Mouse (Mus musculus) intestine, embryonic 16.5 days (tissue): ENCODE data around the gene Slc22a23. TPM values are rescaled to one million over a fixed set of nuclear protein-coding genes. Genes with fewer than 3 reads are reported as not detected.
A peak's percentile ranks its signal among the peaks of the same experiment; 100 is the strongest.

Experiments
- ATAC-seq: fragments of 200-750 bp; cut with Nextera tagmentation; 2 replicates; pipeline ENCODE4 v1.8.0; 2017; ENCODE audit warnings: moderate TSS enrichment, moderate library complexity
- H3K27ac ChIP-seq: fragments of 300-500 bp; sonication (generic); 2 replicates; pipeline ENCODE4 v1.5.1; 2014; ENCODE audit warnings: mild to moderate bottlenecking, low read length
- H3K27me3 ChIP-seq: fragments of 300-500 bp; sonication (generic); replicated peaks from 2 replicates; pipeline ENCODE4 v1.6.1; 2014; ENCODE audit warnings: low read length, control low read depth, mixed read lengths; ENCODE audit not compliant: control insufficient read depth, insufficient read depth
- H3K36me3 ChIP-seq: fragments of 300-500 bp; sonication (generic); 2 replicates; pipeline ENCODE4 v1.6.1; 2014; ENCODE audit warnings: low read length, control low read depth; ENCODE audit not compliant: control insufficient read depth, insufficient read depth
- H3K4me1 ChIP-seq: fragments of 300-500 bp; sonication (generic); 2 replicates; pipeline ENCODE4 v1.6.1; 2014; ENCODE audit warnings: low read length, control low read depth, mixed read lengths; ENCODE audit not compliant: control insufficient read depth, insufficient read depth
- H3K4me2 ChIP-seq: fragments of 300-500 bp; sonication (generic); 2 replicates; pipeline ENCODE4 v1.6.1; 2014; ENCODE audit warnings: low read depth, low read length, control low read depth
- H3K4me3 ChIP-seq: fragments of 300-500 bp; sonication (generic); 2 replicates; pipeline ENCODE4 v1.5.1; 2014; ENCODE audit warnings: mild to moderate bottlenecking, low read length
- H3K9ac ChIP-seq: fragments of 300-500 bp; sonication (generic); 2 replicates; pipeline ENCODE4 v1.6.1; 2014; ENCODE audit warnings: low read depth, low read length
- H3K9me3 ChIP-seq: fragments of 300-500 bp; sonication (generic); 2 replicates; pipeline ENCODE4 v1.6.1; 2016; ENCODE audit warnings: low read length, control low read depth; ENCODE audit not compliant: control insufficient read depth
- WGBS: fragments of 180-500 bp; shearing (Covaris S2); extraction: QIAGEN DNeasy Blood & Tissue Kit; methylation state at CpG from one replicate; pipeline ENCODE4 v1.1.7; 2014; 5-methylcytosine and 5-hydroxymethylcytosine counted together
- polyA plus RNA-seq: library from polyadenylated mRNA; unstranded; fragments of >200 nt; fragmentation: Nextera tagmentation; extraction: Ambion mirVana; gene quantifications from 2 replicates; pipeline ENCODE4 v1.2.1, GENCODE M21; 2015

The Slc22a23 gene
- polyA plus RNA-seq, 1 experiment from 2014 or later, result 2.2 TPM

DNA sequence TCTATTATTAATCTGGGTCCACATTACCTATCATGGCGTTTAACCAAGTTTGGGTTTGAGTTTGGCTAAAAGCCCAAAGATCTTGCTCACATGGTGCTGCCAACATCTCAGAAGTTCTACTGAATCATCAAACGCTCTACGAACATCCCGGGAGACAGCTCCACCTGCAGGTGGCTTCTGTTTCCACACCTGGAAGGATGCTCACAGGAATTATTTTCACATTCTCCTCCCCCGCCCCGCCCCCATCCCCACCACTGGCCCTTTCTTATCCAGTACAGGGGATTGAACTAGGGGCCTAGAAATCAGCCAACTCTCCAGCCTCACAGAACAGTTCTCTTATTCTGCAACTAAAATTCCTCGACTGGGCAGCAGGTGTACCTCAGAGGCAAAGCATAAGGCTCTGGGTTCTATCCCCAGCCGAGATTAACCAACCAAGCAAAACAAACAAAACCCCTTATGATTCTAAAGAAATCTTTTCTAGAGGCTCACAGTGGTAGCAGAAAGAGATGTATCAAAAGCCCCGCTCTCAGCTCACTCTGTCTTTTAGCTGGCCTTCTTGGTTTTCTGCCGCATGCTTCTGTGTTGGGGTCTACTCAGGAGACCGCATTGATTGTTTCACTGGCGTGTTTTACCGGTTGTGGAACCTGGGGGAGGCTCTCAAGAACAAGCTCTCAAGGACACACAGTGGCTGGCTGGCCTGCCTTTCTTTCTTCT, 190.6 kb downstream of the Slc22a23 start:
- WGBS, result 44% methylated on average over 13 of the region's 13 CpGs
- peaks cover 11% of the 10 kb centered on the region for H3K4me1 ChIP-seq
- no peaks in the 10 kb centered on the region for H3K9me3 ChIP-seq
- H3K27ac ChIP-seq, result 0 out of 2 replicates have a peak overlapping the region, but pooled peaks have one; percentile 0
- peak; percentile 59 for ATAC-seq
- H3K4me2 ChIP-seq, result peak overlapping the region; percentile 11
- no peaks in the 10 kb centered on the region for H3K36me3 ChIP-seq
- H3K9ac ChIP-seq, result peak overlapping the region; percentile 27; the same call in 1 of the 2 replicates
- H3K27me3 ChIP-seq, result no peaks in the 10 kb centered on the region
- peak overlapping the region; percentile 10; the same call in 1 of the 2 replicates for H3K4me3 ChIP-seq

DNA sequence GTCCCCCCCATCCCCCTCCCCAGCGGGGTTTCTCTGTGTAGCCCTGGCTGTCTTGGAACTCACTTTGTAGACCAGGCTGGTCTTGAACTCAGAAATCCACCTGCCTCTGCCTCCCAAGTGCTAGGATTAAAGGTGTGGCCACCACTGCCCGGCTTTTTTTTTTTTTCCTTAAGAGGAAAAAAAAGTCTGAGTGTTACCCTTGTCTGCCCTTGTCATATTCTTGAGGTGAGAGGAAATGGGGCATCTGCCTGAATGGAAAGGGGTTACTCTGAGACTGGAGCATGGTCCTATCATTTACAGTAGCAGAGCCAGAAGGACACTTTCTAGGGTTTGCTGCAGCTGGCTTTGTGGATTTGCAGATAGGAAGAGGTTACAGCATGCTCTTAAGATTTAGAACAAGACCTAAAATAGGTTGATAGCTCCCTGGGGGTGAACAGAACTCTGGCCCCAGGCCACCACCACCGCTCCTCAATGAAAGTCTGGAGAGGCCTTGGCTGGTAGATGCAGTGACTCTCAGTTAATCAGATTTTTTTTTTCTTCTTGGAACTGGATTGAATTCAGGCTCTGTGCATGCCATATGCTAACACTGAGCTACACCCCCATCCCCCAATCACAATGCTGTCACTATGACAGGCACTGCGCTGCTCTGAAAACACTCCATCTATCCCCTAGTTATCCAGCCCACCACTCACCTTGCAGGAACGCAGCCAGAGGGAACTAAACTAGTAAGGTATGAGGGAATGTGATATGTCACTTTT, 191.5 kb downstream of the Slc22a23 start:
- no peaks in the 10 kb centered on the region for H3K36me3 ChIP-seq
- H3K4me3 ChIP-seq, result no peak overlapping the region
- H3K4me2 ChIP-seq, result no peak overlapping the region
- no peak overlapping the region for H3K9ac ChIP-seq
- 71% methylated on average over 4 of the region's 5 CpGs for WGBS
- ATAC-seq, result peak; percentile 17; the same call in 1 of the 2 replicates
- peaks cover 13% of the 10 kb centered on the region for H3K4me1 ChIP-seq
- H3K27ac ChIP-seq, result peak overlapping the region; percentile 9
- H3K9me3 ChIP-seq, result no peaks in the 10 kb centered on the region
- no peaks in the 10 kb centered on the region for H3K27me3 ChIP-seq

DNA sequence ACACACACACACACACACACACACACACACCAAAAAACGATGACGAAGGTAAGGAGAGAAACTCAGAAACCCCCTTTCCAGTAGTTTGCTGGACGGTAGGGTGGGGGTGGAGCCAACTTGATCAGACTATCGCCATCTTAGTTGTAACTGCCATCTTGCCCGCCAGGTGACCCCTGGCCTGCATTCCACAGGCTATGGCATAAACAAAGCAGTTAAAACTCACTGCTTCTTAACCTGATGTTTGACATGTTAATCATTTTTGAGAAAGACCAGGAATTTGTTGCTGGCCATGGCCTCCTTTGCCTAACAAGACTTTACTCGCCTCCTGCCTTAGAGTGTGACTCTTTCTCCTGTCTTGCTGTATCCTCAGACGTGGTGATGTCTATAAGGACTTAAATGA, 192.3 kb downstream of the Slc22a23 start:
- 43% methylated on average over 7 of the region's 7 CpGs for WGBS
- H3K4me2 ChIP-seq, result no peak overlapping the region
- H3K4me3 ChIP-seq, result no peak overlapping the region
- no peak overlapping the region for H3K27ac ChIP-seq
- no peaks in the 10 kb centered on the region for H3K36me3 ChIP-seq
- no peaks in the 10 kb centered on the region for H3K9me3 ChIP-seq
- no peaks in the 10 kb centered on the region for H3K27me3 ChIP-seq
- peaks cover 19% of the 10 kb centered on the region for H3K4me1 ChIP-seq
- H3K9ac ChIP-seq, result no peak overlapping the region
- ATAC-seq, result no peak

DNA sequence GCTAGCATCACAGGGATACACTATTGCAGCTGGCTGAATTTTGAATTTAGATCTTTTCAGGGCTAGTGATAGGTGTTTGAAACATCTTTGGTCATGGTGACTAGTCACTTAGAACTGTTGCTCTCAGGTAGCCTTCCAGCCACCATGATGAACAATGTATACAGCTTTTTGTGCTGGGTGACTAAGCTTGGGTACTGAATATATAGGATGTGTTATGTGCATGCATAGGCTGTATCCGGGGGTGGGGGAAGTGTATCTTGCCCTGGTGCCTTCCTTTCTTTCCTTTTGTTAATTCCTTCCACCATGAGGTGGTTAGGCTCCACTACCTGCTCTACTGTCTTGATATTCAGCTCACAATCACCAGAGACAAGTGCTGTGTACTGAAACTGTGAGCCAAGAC, 193.6 kb downstream of the Slc22a23 start:
- Histone ChIP-seq H3K27me3 (no peaks in the 10 kb centered on the region), H3K4me3 (no peak overlapping the region), H3K36me3 (no peaks in the 10 kb centered on the region), H3K9me3 (no peaks in the 10 kb centered on the region), H3K27ac (no peak overlapping the region), H3K9ac (no peak overlapping the region), H3K4me1 (peaks cover 20% of the 10 kb centered on the region), H3K4me2 (no peak overlapping the region)
- WGBS, result 93% methylated on average over 1 of the region's 1 CpGs
- no peak for ATAC-seq

DNA sequence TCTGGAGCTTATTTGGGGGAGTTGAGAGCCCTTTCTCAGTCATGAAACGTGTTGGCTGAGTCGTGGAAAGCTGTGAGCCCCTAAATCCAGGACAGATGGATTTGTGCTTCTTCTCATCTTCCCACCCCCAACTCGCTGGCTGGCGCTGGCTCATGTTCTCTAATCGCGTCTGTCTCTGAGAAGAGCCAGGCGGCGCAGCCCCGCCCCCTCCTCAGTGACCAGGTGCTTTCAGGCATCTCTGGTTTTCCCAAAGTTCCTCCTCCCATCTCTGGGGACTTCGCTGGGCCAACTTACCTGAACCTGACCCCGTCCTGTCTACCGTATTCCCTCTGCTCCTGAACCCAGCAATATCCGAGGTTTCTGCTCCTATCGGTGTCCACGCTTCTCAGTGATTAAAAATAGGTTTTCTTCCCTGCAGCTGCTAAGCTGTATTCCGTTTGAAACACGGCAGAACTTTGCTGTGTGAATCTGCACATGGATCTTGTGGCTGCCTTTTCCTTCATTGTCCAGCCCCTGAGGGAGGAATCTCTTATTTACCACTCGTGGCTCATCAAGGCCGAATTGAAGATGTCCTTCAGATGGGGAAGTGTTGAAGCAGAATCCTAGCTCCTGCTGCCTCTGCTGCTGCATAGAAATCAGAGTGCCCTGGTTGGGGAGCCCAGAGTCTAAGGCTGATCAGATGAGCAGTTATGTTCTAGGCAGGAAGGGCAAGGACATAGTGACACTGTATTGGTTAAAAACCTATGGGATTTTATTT, 194.5 kb downstream of the Slc22a23 start:
- Histone ChIP-seq H3K36me3 (no peaks in the 10 kb centered on the region), H3K4me3 (peak overlapping the region; percentile 10; the same call in 1 of the 2 replicates), H3K27ac (peak overlapping the region; percentile 54), H3K27me3 (no peaks in the 10 kb centered on the region), H3K9ac (peak overlapping the region; percentile 42), H3K4me1 (peaks cover 20% of the 10 kb centered on the region), H3K4me2 (peak overlapping the region; percentile 43), H3K9me3 (no peaks in the 10 kb centered on the region)
- 13% methylated on average over 19 of the region's 19 CpGs for WGBS
- ATAC-seq, result no peak

DNA sequence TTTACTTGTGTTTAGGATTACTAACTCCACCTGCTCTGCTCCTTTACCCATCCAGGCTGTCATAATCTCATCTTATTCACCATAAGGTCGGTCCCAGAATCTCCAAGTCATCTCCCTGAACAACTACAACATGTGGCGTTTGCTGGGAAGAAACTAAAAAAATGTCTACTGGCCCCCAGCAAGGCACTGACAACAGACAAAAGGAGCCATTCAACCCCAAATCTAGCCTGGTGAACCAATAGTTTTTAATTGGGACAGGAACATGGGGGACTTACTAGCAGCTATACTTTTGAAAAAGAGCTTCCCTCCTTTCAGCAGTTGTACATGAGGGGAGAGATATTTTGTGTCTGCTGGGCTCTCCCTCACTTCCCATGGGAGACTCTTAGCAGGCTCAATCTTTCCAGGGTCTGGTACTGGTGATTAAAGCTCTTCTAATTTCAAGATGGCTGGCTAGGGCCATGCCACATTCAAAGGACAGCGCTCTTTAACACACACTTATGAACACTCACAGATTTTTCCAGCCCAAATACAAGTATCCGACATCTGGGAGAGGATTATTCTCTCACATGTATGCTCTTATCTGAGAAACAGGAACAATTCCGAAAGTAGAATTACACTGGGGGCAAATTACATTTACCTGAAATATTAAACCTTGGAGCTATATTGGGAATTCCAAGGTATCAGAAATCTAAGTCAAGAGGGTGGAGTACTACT, 195.4 kb downstream of the Slc22a23 start:
- Histone ChIP-seq H3K9me3 (no peaks in the 10 kb centered on the region), H3K9ac (0 out of 2 replicates have a peak overlapping the region, but pooled peaks have one; percentile 61), H3K4me1 (peaks cover 20% of the 10 kb centered on the region), H3K4me3 (peak overlapping the region; percentile 48), H3K4me2 (peak overlapping the region; percentile 80), H3K27ac (peak overlapping the region; percentile 54; the same call in 1 of the 2 replicates), H3K36me3 (no peaks in the 10 kb centered on the region), H3K27me3 (no peaks in the 10 kb centered on the region)
- no peak for ATAC-seq
- 55% methylated on average over 5 of the region's 5 CpGs for WGBS

DNA sequence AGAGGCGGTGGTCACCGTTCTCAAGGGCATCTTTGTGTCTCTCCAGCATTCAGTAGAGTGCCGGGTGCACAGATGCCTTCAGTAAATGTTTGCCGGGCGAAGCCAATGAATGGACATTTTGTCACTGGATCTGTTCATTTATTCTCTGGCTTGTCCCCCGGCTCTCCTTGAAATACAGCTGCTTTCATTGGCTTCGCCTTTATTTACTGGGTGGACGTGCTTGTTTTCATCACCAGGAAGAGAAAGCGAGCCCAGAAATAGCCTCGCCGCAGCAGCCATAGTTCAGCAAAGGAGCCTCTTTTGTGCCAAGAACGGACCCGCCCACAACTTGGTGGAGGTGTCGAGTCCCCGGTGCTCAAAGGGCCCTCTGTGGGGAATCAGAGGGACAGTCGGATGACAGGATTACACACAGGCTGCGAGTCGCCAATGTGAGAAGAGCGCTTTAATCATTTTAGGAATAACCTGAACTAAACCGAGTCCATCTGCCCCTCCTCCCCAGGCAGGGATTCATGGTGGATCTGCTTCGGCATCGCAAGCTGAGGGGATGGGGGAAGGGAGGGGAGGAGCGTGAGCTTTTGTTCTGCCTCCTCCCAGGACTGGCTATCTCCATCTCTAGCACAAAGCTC, 196.1 kb downstream of the Slc22a23 start:
- no peaks in the 10 kb centered on the region for H3K9me3 ChIP-seq
- H3K4me2 ChIP-seq, result peak overlapping the region; percentile 80
- H3K4me1 ChIP-seq, result peaks cover 20% of the 10 kb centered on the region
- 2% methylated on average over 23 of the region's 23 CpGs for WGBS
- ATAC-seq, result peak; percentile 69
- H3K27me3 ChIP-seq, result no peaks in the 10 kb centered on the region
- H3K4me3 ChIP-seq, result peak overlapping the region; percentile 48
- no peaks in the 10 kb centered on the region for H3K36me3 ChIP-seq
- peak overlapping the region; percentile 61 for H3K9ac ChIP-seq
- peak overlapping the region; percentile 60 for H3K27ac ChIP-seq

DNA sequence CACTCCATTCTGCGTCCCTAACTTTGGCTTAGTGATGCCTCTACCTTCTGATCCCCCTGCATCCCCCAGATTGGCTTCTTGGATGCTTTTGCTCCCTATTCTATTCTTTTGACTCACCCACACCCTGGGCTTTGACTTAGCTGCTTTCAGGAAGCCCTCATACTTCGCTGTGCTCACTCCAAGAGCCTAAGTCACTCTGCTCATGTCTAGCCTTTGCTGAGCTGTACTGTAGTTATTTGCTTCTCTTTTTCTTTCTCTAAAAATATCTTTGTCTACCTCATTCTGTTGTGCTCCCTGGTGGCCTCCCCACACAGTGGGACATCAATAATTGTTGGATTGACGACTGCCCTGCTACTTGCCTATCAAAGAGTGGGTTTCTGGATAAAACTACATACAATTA, 196.8 kb downstream of the Slc22a23 start:
- Histone ChIP-seq H3K4me3 (no peak overlapping the region), H3K27me3 (no peaks in the 10 kb centered on the region), H3K9ac (no peak overlapping the region), H3K4me1 (peaks cover 20% of the 10 kb centered on the region), H3K9me3 (no peaks in the 10 kb centered on the region), H3K4me2 (peak overlapping the region; percentile 80; the same call in 1 of the 2 replicates), H3K36me3 (no peaks in the 10 kb centered on the region), H3K27ac (peak overlapping the region; percentile 17; the same call in 1 of the 2 replicates)
- no peak for ATAC-seq
- WGBS, result 69% methylated on average over 3 of the region's 3 CpGs
